Mouse (Mus musculus): ENCODE measurements around the gene Olfr547. TPM values are rescaled to one million over a fixed set of nuclear protein-coding genes. Genes with fewer than 3 reads are reported as not detected.
A peak's percentile ranks its signal among the peaks of the same experiment; 100 is the strongest.

Gene Olfr547
- polyA plus RNA-seq, 1 experiment from 2014 or later = not detected

- peak overlapping the region; percentile 81 for H3K9ac ChIP-seq (replicated peaks)
- no peaks in the 10 kb centered on the region for H3K36me3 ChIP-seq
- no peaks in the 10 kb centered on the region for H3K9me3 ChIP-seq (replicated peaks)
- H3K4me3 ChIP-seq (replicated peaks) = peak overlapping the region; percentile 60
- peaks cover 11% of the 10 kb centered on the region for H3K27me3 ChIP-seq (replicated peaks)
- under 1% methylated on average over 54 of the region's 54 CpGs for WGBS
- peak overlapping the region; percentile 93 for H3K4me2 ChIP-seq
- H3K4me1 ChIP-seq = peaks cover 19% of the 10 kb centered on the region
- peak; percentile 97 for ATAC-seq (ENCODE audit: low FRiP score)
- peak overlapping the region; percentile 46; the same call in 1 of the 2 replicates for H3K27ac ChIP-seq (replicated peaks)
Observed at GRCm38 (mm10) chr7:102512814-102513435, 21.6 kb upstream of the Olfr547 start.

GRCm38 (mm10) chr7:102514144-102514543, 20.4 kb upstream of the Olfr547 start:
- ATAC-seq (ENCODE audit: low FRiP score) = no peak
- no peak overlapping the region for H3K27ac ChIP-seq (replicated peaks)
- H3K9ac ChIP-seq (replicated peaks) = no peak overlapping the region
- 79% methylated on average over 4 of the region's 4 CpGs for WGBS
- H3K36me3 ChIP-seq = no peaks in the 10 kb centered on the region
- no peak overlapping the region for H3K4me3 ChIP-seq (replicated peaks)
- H3K4me2 ChIP-seq = no peak overlapping the region
- no peaks in the 10 kb centered on the region for H3K9me3 ChIP-seq (replicated peaks)
- peaks cover 19% of the 10 kb centered on the region for H3K4me1 ChIP-seq
- peaks cover 11% of the 10 kb centered on the region for H3K27me3 ChIP-seq (replicated peaks)

- H3K9ac ChIP-seq (replicated peaks) = no peak overlapping the region
- WGBS = 68% methylated on average over 10 of the region's 10 CpGs
- H3K36me3 ChIP-seq = no peaks in the 10 kb centered on the region
- peaks cover 11% of the 10 kb centered on the region for H3K27me3 ChIP-seq (replicated peaks)
- no peak overlapping the region for H3K27ac ChIP-seq (replicated peaks)
- no peak overlapping the region for H3K4me3 ChIP-seq (replicated peaks)
- no peak overlapping the region for H3K4me2 ChIP-seq
- H3K4me1 ChIP-seq = peaks cover 19% of the 10 kb centered on the region
- ATAC-seq (ENCODE audit: low FRiP score) = no peak
- H3K9me3 ChIP-seq (replicated peaks) = no peaks in the 10 kb centered on the region
Observed at GRCm38 (mm10) chr7:102516261-102517050, 18.1 kb upstream of the Olfr547 start.

DNA sequence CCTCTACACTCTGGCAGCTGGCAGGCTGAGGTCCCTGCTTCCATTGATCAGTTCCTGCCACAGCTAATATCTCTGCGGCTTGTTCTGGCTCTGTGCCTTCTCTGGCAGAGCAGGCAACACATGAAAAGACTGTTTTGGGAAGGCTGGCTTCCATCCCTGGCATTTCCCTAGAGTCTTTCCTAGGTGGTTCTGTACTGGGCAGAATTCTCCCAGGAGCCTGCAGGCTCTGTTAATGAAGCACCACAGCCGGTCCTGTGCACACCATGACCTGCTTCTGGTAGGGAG, 17.6 kb upstream of the Olfr547 start:
- no peak overlapping the region for H3K27ac ChIP-seq (replicated peaks)
- H3K4me1 ChIP-seq = peaks cover 19% of the 10 kb centered on the region
- no peak overlapping the region for H3K4me2 ChIP-seq
- no peaks in the 10 kb centered on the region for H3K36me3 ChIP-seq
- WGBS = 57% methylated on average over 2 of the region's 2 CpGs
- no peaks in the 10 kb centered on the region for H3K9me3 ChIP-seq (replicated peaks)
- ATAC-seq (ENCODE audit: low FRiP score) = no peak
- H3K27me3 ChIP-seq (replicated peaks) = peaks cover 11% of the 10 kb centered on the region
- no peak overlapping the region for H3K9ac ChIP-seq (replicated peaks)
- H3K4me3 ChIP-seq (replicated peaks) = no peak overlapping the region

GRCm38 (mm10) chr7:102529052-102529451, 5.5 kb upstream of the Olfr547 start:
- WGBS = 84% methylated on average over 1 of the region's 1 CpGs
- H3K36me3 ChIP-seq = no peaks in the 10 kb centered on the region
- no peak for ATAC-seq (ENCODE audit: low FRiP score)
- no peak overlapping the region for H3K9ac ChIP-seq (replicated peaks)
- no peak overlapping the region for H3K27ac ChIP-seq (replicated peaks)
- no peak overlapping the region for H3K4me2 ChIP-seq
- no peaks in the 10 kb centered on the region for H3K27me3 ChIP-seq (replicated peaks)
- H3K4me3 ChIP-seq (replicated peaks) = no peak overlapping the region
- no peaks in the 10 kb centered on the region for H3K4me1 ChIP-seq
- no peaks in the 10 kb centered on the region for H3K9me3 ChIP-seq (replicated peaks)

DNA sequence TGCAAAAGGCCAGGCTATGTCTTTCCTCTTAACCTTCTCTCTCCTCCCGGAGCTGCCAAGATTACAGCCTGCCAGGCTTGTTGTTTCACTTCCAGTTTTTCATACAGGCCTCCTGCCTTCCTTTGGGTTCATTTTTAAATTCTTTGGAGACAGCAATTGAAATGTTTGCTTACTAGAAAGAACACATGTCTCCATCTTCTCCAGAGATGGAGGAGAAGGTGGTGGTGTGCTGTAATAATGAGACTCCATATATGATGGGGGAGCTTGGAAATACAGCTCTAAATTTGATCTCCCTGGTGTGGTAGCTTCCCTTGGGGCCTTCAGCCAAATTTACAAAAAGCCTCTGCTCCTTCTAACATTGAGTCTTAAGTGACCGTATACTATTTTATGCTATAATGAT, 6.0 kb downstream of the Olfr547 start, which contains the start of gene Olfr548-ps1:
TSS of gene Olfr548-ps1 (plus strand) at position 301 of the 400 bp plus-strand sequence.
- no peak for ATAC-seq (ENCODE audit: low FRiP score)
- 88% methylated on average over 2 of the region's 2 CpGs for WGBS
- Histone ChIP-seq H3K9ac (replicated peaks) (no peak within 1 kb of the TSS), H3K27ac (replicated peaks) (no peak within 1 kb of the TSS), H3K4me2 (no peak within 1 kb of the TSS), H3K9me3 (replicated peaks) (no peaks in the 10 kb centered on the region), H3K27me3 (replicated peaks) (no peaks in the 10 kb centered on the region), H3K36me3 (no peaks in the 10 kb centered on the region), H3K4me3 (replicated peaks) (no peak within 1 kb of the TSS), H3K4me1 (no peaks in the 10 kb centered on the region)

DNA sequence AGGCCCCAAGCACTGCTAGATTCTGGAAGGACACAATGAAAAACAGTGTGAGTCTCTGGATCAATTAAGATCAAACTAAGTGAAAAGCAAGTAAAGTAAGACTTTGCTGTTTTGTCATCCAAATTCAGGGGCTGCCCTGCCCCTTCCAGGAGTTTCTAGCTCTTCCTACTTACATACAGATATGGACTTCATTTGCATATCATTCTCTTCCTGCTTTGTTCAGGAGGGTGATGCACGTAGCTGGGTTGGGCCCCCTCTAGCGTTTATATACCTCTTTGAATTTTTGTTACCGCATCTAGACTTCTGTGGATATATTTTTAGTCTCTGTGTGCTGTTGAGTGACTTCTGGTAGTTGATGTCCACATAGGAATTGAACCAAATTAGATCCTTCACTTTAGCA, 6.7 kb downstream of the Olfr547 start:
- Histone ChIP-seq H3K9ac (replicated peaks) (no peak overlapping the region), H3K4me2 (no peak overlapping the region), H3K4me3 (replicated peaks) (no peak overlapping the region), H3K4me1 (no peaks in the 10 kb centered on the region), H3K9me3 (replicated peaks) (no peaks in the 10 kb centered on the region), H3K27me3 (replicated peaks) (no peaks in the 10 kb centered on the region), H3K36me3 (no peaks in the 10 kb centered on the region), H3K27ac (replicated peaks) (no peak overlapping the region)
- ATAC-seq (ENCODE audit: low FRiP score) = no peak
- 66% methylated on average over 3 of the region's 3 CpGs for WGBS

- Histone ChIP-seq H3K4me1 (no peaks in the 10 kb centered on the region), H3K36me3 (no peaks in the 10 kb centered on the region), H3K4me2 (no peak within 1 kb of the TSS), H3K9ac (replicated peaks) (no peak within 1 kb of the TSS), H3K27me3 (replicated peaks) (no peaks in the 10 kb centered on the region), H3K4me3 (replicated peaks) (no peak within 1 kb of the TSS), H3K27ac (replicated peaks) (no peak within 1 kb of the TSS), H3K9me3 (replicated peaks) (no peaks in the 10 kb centered on the region)
- 96% methylated on average over 3 of the region's 3 CpGs for WGBS
- no peak for ATAC-seq (ENCODE audit: low FRiP score)
Observed at GRCm38 (mm10) chr7:102549570-102549969, 15.0 kb downstream of the Olfr547 start, which contains the start of gene Olfr549. Olfr549 (plus strand) TSS chr7:102549870.

GRCm38 (mm10) chr7:102553279-102553678, 18.7 kb downstream of the Olfr547 start:
- Histone ChIP-seq H3K9ac (replicated peaks) (no peak overlapping the region), H3K4me3 (replicated peaks) (no peak overlapping the region), H3K4me2 (no peak overlapping the region), H3K27ac (replicated peaks) (no peak overlapping the region), H3K27me3 (replicated peaks) (no peaks in the 10 kb centered on the region), H3K9me3 (replicated peaks) (no peaks in the 10 kb centered on the region), H3K36me3 (no peaks in the 10 kb centered on the region), H3K4me1 (no peaks in the 10 kb centered on the region)
- WGBS = 73% methylated on average over 3 of the region's 3 CpGs
- no peak for ATAC-seq (ENCODE audit: low FRiP score)

DNA sequence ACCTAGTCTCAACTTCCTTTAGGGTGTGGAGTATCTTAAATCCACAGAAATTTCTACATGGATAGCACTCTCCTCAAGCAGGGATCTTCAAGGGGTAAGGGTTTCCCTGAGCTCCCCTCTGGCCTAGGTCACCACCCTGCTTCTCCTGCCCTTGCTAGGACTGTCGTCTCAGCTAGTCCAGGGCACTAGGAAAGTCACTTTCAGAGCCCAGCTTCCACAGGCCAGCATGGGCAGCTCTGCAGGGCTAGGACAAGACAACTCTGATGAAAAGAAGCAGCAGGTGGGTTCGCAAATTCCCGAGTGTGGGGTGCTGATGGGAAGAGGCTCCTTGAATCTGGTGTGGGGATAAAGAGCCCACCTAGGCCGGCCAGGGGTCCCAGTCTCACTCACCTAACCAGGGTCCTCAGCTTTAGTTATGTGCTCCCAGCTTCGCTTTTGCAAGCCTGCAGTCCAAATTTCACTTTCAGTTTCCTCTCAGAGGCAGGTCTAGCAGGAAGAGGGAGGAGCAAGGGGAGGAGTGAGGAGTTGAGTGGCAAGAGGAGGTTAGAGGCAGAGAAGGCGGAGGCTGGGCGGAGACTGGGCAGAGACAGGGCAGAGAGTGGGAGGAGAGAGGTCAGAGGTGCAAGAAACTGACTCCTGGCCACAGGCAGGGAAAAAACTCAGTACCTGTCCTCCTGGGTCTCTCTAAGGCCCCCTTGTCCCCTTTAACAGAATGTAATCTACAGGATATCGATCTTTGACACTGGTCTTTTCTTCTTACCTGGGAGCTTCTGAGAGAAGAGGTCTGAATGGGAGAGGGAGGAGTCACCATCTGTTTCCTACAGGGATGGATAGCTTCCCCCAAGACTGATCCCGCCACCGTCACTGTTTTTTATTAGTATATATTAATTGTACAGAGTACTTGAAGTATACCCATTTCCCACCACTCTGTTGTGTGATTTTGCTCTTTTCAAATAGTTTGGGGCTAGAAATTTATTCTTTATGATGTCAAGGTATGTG, 30.7 kb downstream of the Olfr547 start, which contains the start of gene Trim21:
TSS of gene Trim21 (minus strand) at position 488 of the 999 bp plus-strand sequence.
- peak; percentile 63; the same call in 1 of the 2 replicates for ATAC-seq (ENCODE audit: low FRiP score)
- Histone ChIP-seq H3K27me3 (replicated peaks) (no peaks in the 10 kb centered on the region), H3K4me1 (no peaks in the 10 kb centered on the region), H3K4me2 (peak within 1 kb of the TSS; percentile 50), H3K9ac (replicated peaks) (no peak within 1 kb of the TSS; the same call in 1 of the 2 replicates), H3K36me3 (no peaks in the 10 kb centered on the region), H3K4me3 (replicated peaks) (peak within 1 kb of the TSS; percentile 38), H3K9me3 (replicated peaks) (no peaks in the 10 kb centered on the region), H3K27ac (replicated peaks) (no peak within 1 kb of the TSS)
- WGBS = 19% methylated on average over 10 of the region's 10 CpGs

- no peak overlapping the region for H3K9ac ChIP-seq (replicated peaks)
- no peaks in the 10 kb centered on the region for H3K9me3 ChIP-seq (replicated peaks)
- WGBS = 92% methylated on average over 4 of the region's 4 CpGs
- H3K27ac ChIP-seq (replicated peaks) = no peak overlapping the region
- no peaks in the 10 kb centered on the region for H3K4me1 ChIP-seq
- no peak for ATAC-seq (ENCODE audit: low FRiP score)
- no peaks in the 10 kb centered on the region for H3K36me3 ChIP-seq
- H3K27me3 ChIP-seq (replicated peaks) = no peaks in the 10 kb centered on the region
- no peak overlapping the region for H3K4me2 ChIP-seq
- H3K4me3 ChIP-seq (replicated peaks) = no peak overlapping the region
Observed at GRCm38 (mm10) chr7:102566219-102566618, 31.7 kb downstream of the Olfr547 start.
